Mouse (Mus musculus) stomach, postnatal 0 days (tissue): ENCODE measurements around the gene Med26. TPM values are rescaled to one million over a fixed set of nuclear protein-coding genes. Genes with fewer than 3 reads are reported as not detected.

Experiments
- ATAC-seq: fragments of 200-750 bp; cut with Nextera tagmentation; 2 replicates; pipeline ENCODE4 v1.8.0; 2017; ENCODE audit not compliant: low FRiP score, low TSS enrichment
- DNase-seq: peaks from one replicate; pipeline ENCODE4 v3.0.0-alpha.2; 2016; ENCODE audit warnings: low spot score
- H3K27ac ChIP-seq: fragments of 300-500 bp; sonication (generic); replicated peaks from 2 replicates; pipeline ENCODE4 v1.5.1; 2014; ENCODE audit warnings: mild to moderate bottlenecking, control low read depth
- H3K27me3 ChIP-seq: fragments of 300-500 bp; sonication (generic); 2 replicates; pipeline ENCODE4 v1.6.1; 2014; ENCODE audit warnings: low read length; ENCODE audit not compliant: control insufficient read depth, insufficient read depth
- H3K36me3 ChIP-seq: fragments of 300-500 bp; sonication (generic); 2 replicates; pipeline ENCODE4 v1.6.1; 2014; ENCODE audit warnings: low read length, mixed read lengths; ENCODE audit not compliant: control insufficient read depth, insufficient read depth
- H3K4me1 ChIP-seq: fragments of 300-500 bp; sonication (generic); replicated peaks from 2 replicates; pipeline ENCODE4 v1.6.1; 2014; ENCODE audit warnings: antibody characterized with exemption; ENCODE audit not compliant: control insufficient read depth, insufficient read depth
- H3K4me2 ChIP-seq: fragments of 300-500 bp; sonication (generic); replicated peaks from 2 replicates; pipeline ENCODE4 v1.6.1; 2014; ENCODE audit warnings: low read depth, mild to moderate bottlenecking, control low read depth, moderate library complexity
- H3K4me3 ChIP-seq: fragments of 300-500 bp; sonication (generic); 2 replicates; pipeline ENCODE4 v1.5.1; 2014; ENCODE audit warnings: low read depth, low read length, control low read depth
- H3K9ac ChIP-seq: fragments of 300-500 bp; sonication (generic); 2 replicates; pipeline ENCODE4 v1.6.1; 2014; ENCODE audit warnings: mild to moderate bottlenecking, low read length, control low read depth, mixed read lengths
- H3K9me3 ChIP-seq: fragments of 300-500 bp; sonication (generic); 2 replicates; pipeline ENCODE4 v1.6.1; 2016; ENCODE audit warnings: low read length; ENCODE audit not compliant: control insufficient read depth
- CTCF ChIP-seq: IDR thresholded peaks from 2 replicates; pipeline ENCODE4 v1.5.1; 2016; ENCODE audit warnings: antibody characterized with exemption, low read depth, mild to moderate bottlenecking, moderate library complexity
- EP300 ChIP-seq: optimal IDR thresholded peaks from 2 replicates; pipeline ENCODE3; 2016; ENCODE audit warnings: antibody characterized with exemption
- WGBS: fragments of 180-500 bp; shearing (Covaris S2); extraction: QIAGEN DNeasy Blood & Tissue Kit; methylation state at CpG from one replicate; pipeline ENCODE4 v1.1.7; 2014; 5-methylcytosine and 5-hydroxymethylcytosine counted together
- polyA plus RNA-seq: library from polyadenylated mRNA; unstranded; fragments of >200 nt; fragmentation: Nextera tagmentation; extraction: Ambion mirVana; gene quantifications from 2 replicates; pipeline ENCODE4 v1.2.1, GENCODE M21; 2015

Med26 gene
- polyA plus RNA-seq, 1 experiment from 2014 or later = 7.1 TPM

DNA sequence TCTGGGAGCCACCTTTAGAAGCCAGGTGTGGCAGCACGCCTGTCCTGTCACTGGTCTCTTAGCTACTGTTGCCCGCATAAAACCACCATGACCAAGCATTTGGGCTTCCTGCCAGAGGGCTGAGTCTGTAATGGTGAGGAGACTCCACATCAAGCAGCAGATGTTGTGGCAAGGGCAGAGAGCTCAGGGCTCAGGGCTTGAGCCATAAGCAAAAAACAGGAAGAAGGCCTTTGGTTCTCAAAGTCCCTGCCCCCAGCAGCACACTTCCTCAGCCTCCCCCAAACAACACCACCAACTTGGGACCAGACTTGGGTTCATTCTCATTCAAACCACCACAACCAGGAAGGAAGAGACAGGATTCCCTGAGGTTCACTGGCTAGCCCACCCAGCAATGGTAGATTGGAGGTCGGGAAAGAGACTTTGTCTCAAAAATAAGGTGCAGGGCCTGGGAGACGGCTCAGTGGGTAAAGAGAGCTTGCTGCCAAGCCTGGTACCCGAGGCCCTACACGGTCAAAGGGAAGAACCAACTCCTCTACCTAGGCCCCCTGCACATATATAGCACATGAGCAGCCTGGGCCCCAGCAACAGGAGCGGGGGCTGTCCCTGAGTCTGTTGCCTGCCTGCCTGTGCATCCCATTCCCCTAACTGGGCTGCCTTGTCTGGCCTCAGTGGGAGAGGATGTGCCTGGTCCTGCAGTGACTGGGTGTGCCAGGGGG, 35.1 kb upstream of the Med26 start:
- 74% methylated on average over 7 of the region's 7 CpGs for WGBS
- no peak overlapping the region for H3K9ac ChIP-seq
- DNase-seq = peak; percentile 22

DNA sequence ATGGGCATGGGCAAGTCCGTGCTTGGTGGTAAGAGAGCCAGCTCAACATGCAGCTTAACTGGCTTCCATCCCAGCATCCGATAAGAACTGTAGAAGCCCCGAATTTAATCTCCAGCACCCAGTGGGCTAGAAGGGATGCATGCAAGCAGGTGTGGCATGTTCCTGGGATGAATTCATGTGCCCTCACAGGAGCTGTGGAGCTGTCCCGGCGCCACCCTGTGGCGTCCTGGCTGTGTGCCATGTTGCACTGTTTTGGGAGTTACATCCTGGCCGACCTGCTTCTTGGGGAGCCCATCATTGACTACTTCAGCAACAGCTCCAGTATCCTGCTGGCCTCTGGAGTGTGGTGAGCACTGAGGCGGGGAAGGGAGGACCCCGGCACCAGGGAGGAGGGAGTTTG, 31.3 kb upstream of the Med26 start:
- ATAC-seq (no peak), DNase-seq (no peak)
- Histone ChIP-seq H3K4me3 (no peak overlapping the region), H3K27me3 (no peaks in the 10 kb centered on the region), H3K9ac (no peak overlapping the region), H3K9me3 (no peaks in the 10 kb centered on the region), H3K36me3 (no peaks in the 10 kb centered on the region), H3K4me2 (no peak overlapping the region), H3K4me1 (no peaks in the 10 kb centered on the region), H3K27ac (no peak overlapping the region)
- TF ChIP-seq CTCF = peak; percentile 32; the same call in 1 of the 2 replicates
- no peak for TF ChIP-seq EP300
- WGBS = 62% methylated on average over 9 of the region's 9 CpGs

More for the DNA sequence above, 35.1 kb upstream of the Med26 start:
- Histone ChIP-seq H3K4me1 (no peaks in the 10 kb centered on the region), H3K27ac (no peak overlapping the region), H3K27me3 (no peaks in the 10 kb centered on the region), H3K36me3 (no peaks in the 10 kb centered on the region; the same call in 1 of the 2 replicates), H3K9me3 (no peaks in the 10 kb centered on the region), H3K4me2 (no peak overlapping the region), H3K4me3 (no peak overlapping the region)
- ATAC-seq = no peak
- TF ChIP-seq EP300 (no peak), CTCF (no peak)

DNA sequence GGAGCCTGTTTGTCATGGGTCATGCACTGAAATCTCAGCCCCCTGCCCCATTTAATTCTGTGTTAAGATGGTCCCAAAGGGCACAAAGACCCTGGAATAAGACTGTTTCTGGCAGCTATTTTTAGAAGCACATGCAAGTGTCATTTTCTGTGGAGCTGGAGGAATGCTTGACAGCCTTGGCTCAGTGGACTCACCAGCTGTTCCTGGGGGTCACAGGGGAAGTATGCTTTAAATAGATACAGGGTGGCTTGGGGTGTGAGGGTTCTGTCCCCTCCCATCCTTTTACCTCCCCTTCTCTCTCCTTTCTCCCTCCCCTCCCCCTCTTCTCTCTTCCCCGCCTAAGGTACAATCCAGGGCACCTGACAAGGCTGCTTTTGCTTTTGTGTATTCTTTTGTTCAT, 29.9 kb upstream of the Med26 start:
- H3K9ac ChIP-seq = no peak overlapping the region
- 50% methylated on average over 1 of the region's 1 CpGs for WGBS

DNA sequence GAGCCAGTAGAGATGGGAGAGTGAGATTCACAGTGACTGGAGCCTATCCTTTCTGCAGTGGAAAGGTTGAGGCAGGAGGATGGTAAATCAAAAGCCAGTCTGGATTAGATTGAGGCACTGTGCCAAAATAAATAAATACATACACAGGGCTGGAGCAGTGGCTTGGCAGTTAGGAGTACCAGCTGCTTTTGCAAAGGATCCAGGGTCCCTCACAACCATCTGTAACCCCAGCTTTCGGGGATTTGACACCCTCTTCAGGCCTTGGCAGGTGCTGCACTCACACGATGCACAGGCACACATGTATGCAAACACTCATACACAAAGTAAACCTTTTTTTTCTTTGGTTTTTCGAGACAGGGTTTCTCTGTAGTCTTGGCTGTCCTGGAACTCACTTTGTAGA, 29.2 kb upstream of the Med26 start:
- no peak overlapping the region for H3K4me2 ChIP-seq
- H3K4me3 ChIP-seq = no peak overlapping the region
- no peaks in the 10 kb centered on the region for H3K9me3 ChIP-seq
- WGBS = 74% methylated on average over 3 of the region's 3 CpGs
- DNase-seq (no peak), ATAC-seq (no peak)
- H3K27me3 ChIP-seq = no peaks in the 10 kb centered on the region
- H3K4me1 ChIP-seq = peaks cover 6% of the 10 kb centered on the region; the same call in 1 of the 2 replicates
- no peak overlapping the region for H3K9ac ChIP-seq
- no peaks in the 10 kb centered on the region for H3K36me3 ChIP-seq
- TF ChIP-seq CTCF (no peak), EP300 (no peak)
- no peak overlapping the region for H3K27ac ChIP-seq

More for the DNA sequence above, 29.9 kb upstream of the Med26 start:
- no peak for ATAC-seq
- Histone ChIP-seq H3K27ac (no peak overlapping the region), H3K4me1 (peaks cover under 1% of the 10 kb centered on the region; the same call in 1 of the 2 replicates), H3K36me3 (no peaks in the 10 kb centered on the region), H3K9me3 (no peaks in the 10 kb centered on the region), H3K4me3 (no peak overlapping the region), H3K27me3 (no peaks in the 10 kb centered on the region), H3K4me2 (no peak overlapping the region)
- no peak for DNase-seq
- TF ChIP-seq EP300 (no peak), CTCF (no peak)

DNA sequence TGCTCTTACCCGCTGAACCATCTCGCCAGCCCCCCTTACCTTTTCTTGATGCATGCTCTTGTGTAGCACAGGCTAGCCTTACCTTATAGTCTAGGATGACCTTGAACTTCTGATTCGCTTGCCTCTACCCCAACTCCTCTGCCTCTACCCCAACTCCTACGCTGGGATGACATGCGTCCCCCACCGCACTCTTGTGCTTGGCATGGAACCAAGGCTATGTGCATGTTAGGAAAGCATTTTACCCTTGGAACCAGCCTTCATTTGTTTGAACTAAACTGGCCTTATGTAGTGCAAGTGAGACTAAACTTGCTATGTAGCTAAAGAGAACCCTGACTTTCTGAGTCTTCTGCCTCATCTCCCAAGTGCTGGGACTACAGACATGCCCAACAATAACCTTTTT, 27.8 kb upstream of the Med26 start:
- DNase-seq (no peak), ATAC-seq (no peak)
- Histone ChIP-seq H3K4me2 (no peak overlapping the region), H3K36me3 (no peaks in the 10 kb centered on the region), H3K27ac (no peak overlapping the region), H3K27me3 (no peaks in the 10 kb centered on the region), H3K4me3 (no peak overlapping the region), H3K9ac (no peak overlapping the region), H3K4me1 (peaks cover 6% of the 10 kb centered on the region; the same call in 1 of the 2 replicates), H3K9me3 (no peaks in the 10 kb centered on the region)
- WGBS = 94% methylated on average over 6 of the region's 6 CpGs
- TF ChIP-seq EP300 = no peak
- no peak for TF ChIP-seq CTCF

DNA sequence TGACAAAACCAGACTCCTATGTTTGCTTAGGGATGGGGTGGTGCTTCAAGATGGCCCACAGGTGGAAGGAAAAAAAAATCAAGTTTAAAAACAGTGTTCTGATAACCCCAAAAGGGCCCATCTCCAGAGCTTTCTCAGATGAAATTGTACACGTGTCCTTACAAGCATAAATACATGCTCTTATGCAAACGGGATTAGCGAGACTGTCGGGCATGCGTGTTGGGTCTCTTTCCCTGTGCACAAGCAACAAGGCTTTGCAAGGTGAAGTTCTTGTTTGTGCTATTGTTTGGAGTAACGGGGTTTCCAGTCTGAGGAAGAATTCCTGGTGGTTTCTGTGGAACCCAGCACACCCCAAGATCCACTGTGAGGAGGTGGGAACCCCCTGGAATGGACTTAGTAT, 25.4 kb upstream of the Med26 start:
- ATAC-seq (no peak), DNase-seq (no peak)
- Histone ChIP-seq H3K36me3 (0 out of 2 replicates have a peak, but pooled peaks cover 3% of the 10 kb centered on the region), H3K9me3 (no peaks in the 10 kb centered on the region), H3K27me3 (no peaks in the 10 kb centered on the region), H3K4me1 (peaks cover 6% of the 10 kb centered on the region; the same call in 1 of the 2 replicates), H3K4me2 (peak overlapping the region; percentile 86), H3K4me3 (no peak overlapping the region), H3K9ac (no peak overlapping the region), H3K27ac (0 out of 2 replicates have a peak overlapping the region, but pooled peaks have one; percentile 13)
- TF ChIP-seq CTCF = no peak
- TF ChIP-seq EP300 = no peak
- WGBS = 51% methylated on average over 6 of the region's 6 CpGs
